Mouse (Mus musculus) macrophage (primary cell): Measurements from ENCODE around the gene Ptar1. TPM values are rescaled to one million over a fixed set of nuclear protein-coding genes. Genes with fewer than 3 reads are reported as not detected.

ENCODE experiments used
- H3K27ac ChIP-seq: fragments of 350-480 bp; formaldehyde crosslinking; 2 replicates; pipeline ENCODE4 v1.9.0; 2021
- H3K36me3 ChIP-seq: fragments of 350-480 bp; formaldehyde crosslinking; 2 replicates; pipeline ENCODE4 v1.9.0; 2021; ENCODE audit errors: inconsistent target
- H3K4me3 ChIP-seq: fragments of 350-480 bp; formaldehyde crosslinking; 2 replicates; pipeline ENCODE4 v1.9.0; 2021; ENCODE audit errors: inconsistent target
- H3K79me2 ChIP-seq: fragments of 350-480 bp; formaldehyde crosslinking; 2 replicates; pipeline ENCODE4 v1.9.0; 2021; ENCODE audit errors: inconsistent target
- WGBS: methylation state at CpG from one replicate; pipeline ENCODE4 v1.1.7; 2026; ENCODE audit warnings: inconsistent platforms; ENCODE audit not compliant: missing documents; 5-methylcytosine and 5-hydroxymethylcytosine counted together
- polyA plus RNA-seq: library from polyadenylated mRNA; stranded (reverse); fragments of 250-400 nt; gene quantifications from 3 replicates; pipeline ENCODE4 v1.2.4, GENCODE M21; 2018; ENCODE audit warnings: inconsistent platforms

Gene Ptar1
- polyA plus RNA-seq, 1 experiment from 2014 or later, result 1.4 TPM

DNA sequence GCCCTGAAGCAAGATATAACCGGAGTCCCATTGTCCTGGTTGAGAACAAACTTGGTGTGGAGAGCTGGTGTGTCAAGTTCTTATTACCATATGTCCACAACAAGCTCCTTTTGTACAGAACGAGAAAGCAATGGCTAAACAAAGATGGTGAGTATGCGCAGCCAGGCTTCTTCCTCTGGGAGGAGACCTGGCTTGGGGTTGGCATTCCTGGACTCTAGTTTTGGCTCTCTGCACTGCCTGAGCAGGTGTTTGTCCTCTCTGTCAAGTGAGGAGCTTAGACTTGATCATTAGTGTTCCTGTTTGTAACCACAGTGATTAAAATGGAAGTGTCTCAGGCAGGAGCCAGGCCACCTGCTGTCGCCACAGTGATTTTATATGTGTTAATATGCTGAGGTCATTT, 7.1 kb downstream of the Ptar1 start:
- H3K4me3 ChIP-seq, result no peak overlapping the region
- no peaks in the 10 kb centered on the region for H3K36me3 ChIP-seq
- WGBS, result 99% methylated on average over 4 of the region's 4 CpGs

GRCm38 (mm10) chr19:23697861-23698260, 10.6 kb downstream of the Ptar1 start:
- WGBS, result 95% methylated on average over 8 of the region's 8 CpGs
- H3K36me3 ChIP-seq, result no peaks in the 10 kb centered on the region

More for the DNA sequence above, 7.1 kb downstream of the Ptar1 start:
- peaks cover 17% of the 10 kb centered on the region; the same call in 1 of the 2 replicates for H3K79me2 ChIP-seq
- no peak overlapping the region for H3K27ac ChIP-seq

GRCm38 (mm10) chr19:23698366-23698765, 11.1 kb downstream of the Ptar1 start:
- no peaks in the 10 kb centered on the region for H3K79me2 ChIP-seq
- no peak overlapping the region for H3K27ac ChIP-seq
- H3K4me3 ChIP-seq, result no peak overlapping the region
- H3K36me3 ChIP-seq, result no peaks in the 10 kb centered on the region
- 97% methylated on average over 7 of the region's 7 CpGs for WGBS

More at GRCm38 (mm10) chr19:23697861-23698260, 10.6 kb downstream of the Ptar1 start:
- H3K4me3 ChIP-seq, result no peak overlapping the region
- H3K27ac ChIP-seq, result no peak overlapping the region
- H3K79me2 ChIP-seq, result no peaks in the 10 kb centered on the region

GRCm38 (mm10) chr19:23699131-23699530, 11.9 kb downstream of the Ptar1 start:
- Histone ChIP-seq H3K36me3 (no peaks in the 10 kb centered on the region), H3K4me3 (no peak overlapping the region), H3K79me2 (no peaks in the 10 kb centered on the region), H3K27ac (no peak overlapping the region)
- 33% methylated on average over 3 of the region's 4 CpGs for WGBS

DNA sequence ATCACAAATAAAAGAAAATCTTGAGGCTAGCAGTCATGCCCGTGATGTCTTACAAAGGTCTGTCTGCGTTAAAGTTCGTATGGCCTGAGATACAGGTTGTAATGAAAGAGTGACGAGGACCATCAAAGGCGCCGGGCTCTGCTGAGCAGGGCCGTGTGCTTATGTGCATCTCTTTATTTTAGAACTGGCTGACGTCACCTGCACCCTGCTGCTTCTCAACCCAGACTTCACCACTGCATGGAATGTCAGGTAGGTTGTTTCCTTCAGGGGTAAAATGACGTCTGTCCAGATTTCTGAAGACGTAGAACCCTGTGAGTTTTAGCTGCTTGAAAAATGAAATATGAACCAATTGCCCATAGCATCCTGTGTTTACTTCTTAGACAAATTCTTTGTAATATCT, 15.7 kb downstream of the Ptar1 start:
- H3K4me3 ChIP-seq, result no peak overlapping the region
- H3K27ac ChIP-seq, result no peak overlapping the region
- no peaks in the 10 kb centered on the region for H3K79me2 ChIP-seq
- H3K36me3 ChIP-seq, result no peaks in the 10 kb centered on the region
- WGBS, result 97% methylated on average over 10 of the region's 10 CpGs

DNA sequence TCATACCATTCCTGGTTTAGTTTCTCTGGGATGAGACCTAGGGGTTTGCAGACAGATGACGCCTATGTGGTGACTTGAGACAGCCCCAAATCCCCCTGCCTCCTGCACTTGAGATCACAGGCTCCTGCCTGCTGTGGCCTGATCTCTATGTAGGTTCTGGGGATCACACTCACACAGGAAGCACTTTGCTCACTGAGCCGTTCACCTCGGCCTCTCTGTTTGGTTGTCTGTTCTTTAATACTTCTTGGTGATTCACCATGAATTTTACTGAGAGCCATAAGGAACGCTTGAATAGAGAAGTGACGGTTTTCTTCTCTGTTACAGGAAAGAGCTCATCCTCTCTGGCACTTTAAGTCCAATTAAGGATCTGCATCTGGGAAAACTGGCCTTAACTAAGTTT, 18.2 kb downstream of the Ptar1 start:
- H3K4me3 ChIP-seq, result no peak overlapping the region
- 94% methylated on average over 5 of the region's 5 CpGs for WGBS
- H3K36me3 ChIP-seq, result 0 out of 2 replicates have a peak, but pooled peaks cover 10% of the 10 kb centered on the region
- no peaks in the 10 kb centered on the region for H3K79me2 ChIP-seq
- H3K27ac ChIP-seq, result no peak overlapping the region

DNA sequence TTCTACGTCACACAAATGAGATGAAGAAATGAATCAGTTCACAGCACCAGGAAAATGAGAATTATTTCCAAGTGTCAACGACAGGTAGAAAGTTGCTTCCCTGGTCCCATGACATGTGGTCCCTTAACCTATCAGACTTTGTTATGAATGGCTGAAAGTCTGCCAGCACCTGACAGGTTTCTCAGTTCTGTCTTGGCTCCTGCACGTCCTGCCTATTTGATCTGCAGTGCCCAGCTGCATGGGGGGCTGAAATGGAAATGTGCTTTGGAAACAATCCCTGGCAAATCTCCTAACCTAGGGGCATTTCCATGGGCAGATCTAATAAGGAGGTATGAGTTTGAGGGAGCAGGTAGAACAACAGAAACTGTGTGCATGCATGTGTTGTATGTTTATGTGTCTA, 59.3 kb downstream of the Ptar1 start:
- Histone ChIP-seq H3K27ac (no peak overlapping the region), H3K4me3 (no peak overlapping the region), H3K79me2 (no peaks in the 10 kb centered on the region), H3K36me3 (no peaks in the 10 kb centered on the region)
- WGBS, result 84% methylated on average over 3 of the region's 3 CpGs

GRCm38 (mm10) chr19:23757011-23757410, 69.8 kb downstream of the Ptar1 start:
- Histone ChIP-seq H3K79me2 (peaks cover 8% of the 10 kb centered on the region; the same call in 1 of the 2 replicates), H3K36me3 (no peaks in the 10 kb centered on the region), H3K27ac (no peak overlapping the region), H3K4me3 (no peak overlapping the region)
- 28% methylated on average over 7 of the region's 7 CpGs for WGBS

DNA sequence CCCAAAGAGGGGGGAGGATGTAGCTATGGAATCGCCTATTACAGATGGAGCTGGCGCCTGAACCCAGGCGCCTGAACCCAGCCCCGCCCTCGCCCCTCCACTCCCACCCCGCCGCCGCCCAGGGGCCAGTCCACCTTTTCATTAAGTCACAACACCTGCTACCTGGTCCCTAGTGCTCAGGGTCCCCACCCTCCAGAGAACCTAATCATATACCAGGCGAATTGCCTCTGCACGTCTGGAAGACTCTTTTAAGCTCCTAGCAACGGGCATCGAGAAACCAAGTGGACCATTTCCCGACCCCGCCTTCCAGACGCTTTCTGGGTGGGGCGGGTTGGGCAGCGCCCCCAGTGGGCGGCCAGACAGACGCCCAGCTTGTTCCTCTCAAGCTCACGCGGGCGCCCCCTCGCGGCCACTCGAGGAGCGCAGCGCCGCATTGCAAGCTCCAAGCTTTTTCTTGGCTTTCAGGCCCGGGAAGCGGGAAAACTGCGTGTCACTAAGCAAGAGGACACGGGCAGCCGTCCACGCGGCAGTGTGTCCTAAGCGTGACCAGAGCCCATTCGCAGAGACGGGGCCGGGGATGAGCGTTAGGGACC, 70.8 kb downstream of the Ptar1 start:
- Histone ChIP-seq H3K27ac (no peak overlapping the region), H3K4me3 (peak overlapping the region; percentile 41), H3K79me2 (peaks cover 15% of the 10 kb centered on the region; the same call in 1 of the 2 replicates), H3K36me3 (no peaks in the 10 kb centered on the region)
- WGBS, result under 1% methylated on average over 40 of the region's 40 CpGs

DNA sequence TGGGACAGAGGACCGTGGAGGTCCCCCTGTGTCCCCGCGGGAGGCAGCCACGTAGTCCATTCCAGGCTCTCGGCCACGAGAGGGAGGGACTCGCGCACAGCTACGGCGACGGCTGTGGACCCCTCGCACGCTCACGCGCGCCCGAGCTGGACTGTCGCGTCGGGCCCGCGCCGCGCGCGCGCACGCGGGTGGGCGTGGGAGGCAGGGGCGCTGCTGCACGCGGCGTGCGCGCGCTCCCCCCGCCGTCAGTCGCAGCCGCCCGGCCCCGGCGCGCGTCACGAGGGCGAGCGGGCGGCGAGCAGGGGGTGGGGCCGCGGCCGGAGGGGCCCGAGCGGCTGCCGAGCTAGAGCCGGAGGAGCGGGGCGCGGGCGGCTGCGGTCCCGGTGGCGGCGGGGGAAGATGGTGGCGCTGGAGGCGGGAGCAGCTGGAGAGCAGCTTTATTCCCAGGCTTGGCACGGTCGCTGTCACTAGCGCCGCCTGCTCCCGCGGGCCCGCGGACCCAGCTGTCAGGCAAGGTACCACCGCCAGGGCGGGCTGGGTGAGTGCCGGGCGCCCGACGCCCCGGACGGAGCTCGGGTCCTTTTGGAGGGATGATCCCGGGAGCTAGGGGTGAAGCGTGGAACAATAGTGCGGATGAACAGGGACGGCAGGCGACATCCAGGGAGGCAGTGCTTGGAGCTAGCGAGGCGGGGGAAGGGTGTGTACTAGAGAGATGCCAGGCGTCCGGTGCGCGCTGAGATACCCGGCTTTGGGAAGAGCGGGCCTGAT, 71.5 kb downstream of the Ptar1 start, which contains the start of gene Apba1:
Gene Apba1, plus strand, starts transcription at position 334 of the 768 bp plus-strand sequence.
- Histone ChIP-seq H3K36me3 (no peaks in the 10 kb centered on the region), H3K4me3 (peak within 1 kb of the TSS; percentile 49), H3K27ac (peak within 1 kb of the TSS; percentile 29), H3K79me2 (peaks cover 20% of the 10 kb centered on the region; the same call in 1 of the 2 replicates)
- WGBS, result 1% methylated on average over 95 of the region's 98 CpGs

- WGBS, result under 1% methylated on average over 15 of the region's 17 CpGs
- H3K36me3 ChIP-seq, result no peaks in the 10 kb centered on the region
Measured at GRCm38 (mm10) chr19:23759322-23759945, 72.2 kb downstream of the Ptar1 start.

DNA sequence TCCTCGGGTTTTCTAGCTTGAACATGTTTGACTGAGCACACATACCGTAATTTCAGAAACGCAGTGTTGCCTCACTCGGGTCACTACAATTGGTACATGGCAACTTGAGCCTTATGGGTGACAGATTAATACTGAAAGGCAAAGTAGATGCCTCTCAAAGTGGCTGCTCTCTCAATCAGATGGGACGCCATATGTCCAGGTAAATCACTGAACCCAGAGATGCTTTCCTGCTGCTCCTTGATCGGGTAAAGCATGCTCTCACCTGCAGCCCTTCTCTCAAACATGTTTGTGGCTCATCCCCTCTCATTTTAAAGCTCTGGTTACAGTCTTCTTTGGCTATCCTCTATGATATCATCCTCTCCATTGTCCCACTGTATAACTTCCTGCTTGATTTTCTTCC, 76.1 kb downstream of the Ptar1 start:
- no peak overlapping the region for H3K4me3 ChIP-seq
- 95% methylated on average over 6 of the region's 6 CpGs for WGBS
- H3K36me3 ChIP-seq, result no peaks in the 10 kb centered on the region
- peaks cover 20% of the 10 kb centered on the region; the same call in 1 of the 2 replicates for H3K79me2 ChIP-seq
- no peak overlapping the region for H3K27ac ChIP-seq

More at GRCm38 (mm10) chr19:23759322-23759945, 72.2 kb downstream of the Ptar1 start:
- Histone ChIP-seq H3K4me3 (peak overlapping the region; percentile 49), H3K27ac (peak overlapping the region; percentile 29), H3K79me2 (peaks cover 20% of the 10 kb centered on the region; the same call in 1 of the 2 replicates)

- 88% methylated on average over 2 of the region's 2 CpGs for WGBS
- Histone ChIP-seq H3K79me2 (peaks cover 20% of the 10 kb centered on the region; the same call in 1 of the 2 replicates), H3K27ac (no peak overlapping the region), H3K36me3 (no peaks in the 10 kb centered on the region), H3K4me3 (no peak overlapping the region)
Measured at GRCm38 (mm10) chr19:23764051-23764450, 76.8 kb downstream of the Ptar1 start.

DNA sequence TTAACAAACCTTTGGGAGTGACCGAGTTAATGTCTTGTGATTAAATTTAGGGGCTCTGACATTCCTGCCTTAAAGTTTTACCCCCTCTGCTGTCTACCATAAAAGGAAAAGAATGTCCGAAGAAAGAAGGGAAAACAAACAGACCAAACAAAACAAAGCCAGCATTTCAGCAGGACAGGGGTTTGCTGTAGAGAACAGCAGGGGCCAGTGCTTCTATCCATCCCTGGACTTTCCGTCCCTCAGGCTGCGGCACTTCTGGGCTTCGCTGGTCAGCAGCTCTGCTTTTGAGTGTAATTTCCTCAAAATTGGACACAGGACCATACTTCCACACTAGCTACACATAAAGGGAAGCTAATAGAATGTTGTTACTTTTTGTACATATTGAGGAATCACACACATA, 81.6 kb downstream of the Ptar1 start:
- 70% methylated on average over 5 of the region's 5 CpGs for WGBS
- Histone ChIP-seq H3K27ac (no peak overlapping the region), H3K79me2 (no peaks in the 10 kb centered on the region; the same call in 1 of the 2 replicates), H3K36me3 (no peaks in the 10 kb centered on the region), H3K4me3 (no peak overlapping the region)
